Mouse (Mus musculus): ENCODE data around the gene A630095E13Rik. TPM values are rescaled to one million over a fixed set of nuclear protein-coding genes. Genes with fewer than 3 reads are reported as not detected.
"Not testable (repeated sequence)": the region's sequence is repeated elsewhere in the genome, so short reads cannot be mapped to it uniquely, and the experiment has no call there.

The A630095E13Rik gene
- polyA plus RNA-seq (2016; fragmentation: Nextera tagmentation; extraction: Ambion mirVana): not detected in 2 replicates

DNA sequence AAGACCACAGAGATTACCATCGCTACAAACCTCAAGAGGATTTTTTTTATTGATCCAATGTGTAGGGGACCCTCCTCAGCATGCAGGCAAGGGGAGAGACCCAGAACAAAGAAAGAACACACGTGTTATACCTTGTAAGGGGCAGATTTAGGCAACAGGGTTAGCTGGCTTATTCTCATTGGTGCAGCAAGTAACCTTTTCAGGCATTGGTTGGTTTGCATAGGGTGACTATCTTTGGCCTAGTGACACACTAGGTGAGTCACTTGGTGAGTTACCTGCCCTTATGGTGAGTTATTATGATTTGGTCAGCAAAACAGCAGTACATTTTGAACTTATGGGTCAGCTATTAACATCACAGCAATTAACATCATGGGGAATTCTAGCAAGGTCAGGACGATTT lies at the start of gene A630095E13Rik:
A630095E13Rik (minus strand) TSS at position 101 of the 400 bp plus-strand sequence.
- not testable (repeated sequence) for H3K27me3 ChIP-seq (ENCODE audit: insufficient read depth, poor library complexity, severe bottlenecking); H3K36me3 ChIP-seq; H3K9me3 ChIP-seq; H3K27ac ChIP-seq; DNase-seq (ENCODE audit: low spot score); H3K4me1 ChIP-seq; H3K4me3 ChIP-seq
- 58% methylated on average over 3 of the region's 3 CpGs for WGBS

DNA sequence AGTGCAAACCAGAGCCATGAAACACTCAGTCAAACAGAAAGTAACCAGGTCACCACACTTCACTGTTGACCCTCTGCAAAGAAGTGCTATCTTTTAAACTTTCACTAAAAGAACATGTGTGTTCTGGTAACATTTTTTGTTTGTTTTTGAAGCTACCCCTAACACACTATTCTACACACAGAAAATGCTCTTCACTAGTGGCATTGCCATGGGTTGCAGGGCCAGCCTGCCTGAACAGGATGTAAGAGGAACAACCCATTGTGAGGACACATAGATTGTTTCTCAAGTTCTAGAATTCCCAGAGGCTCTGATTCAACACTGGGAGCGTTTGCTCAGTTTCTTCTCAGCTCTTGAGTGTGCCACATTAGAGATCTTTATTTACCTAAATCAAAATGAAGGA lies 49.7 kb upstream of the A630095E13Rik start, which contains the start of gene Acrv1:
Acrv1 (plus strand) TSS at position 301 of the 400 bp plus-strand sequence.
- whole genome bisulfite sequencing: 49% methylated on average over 1 of the region's 1 CpGs

GRCm38 (mm10) chr9:36687329-36687728 lies 44.2 kb upstream of the A630095E13Rik start:
- Histone ChIP-seq H3K4me1 (no peaks in the 10 kb centered on the region), H3K36me3 (no peaks in the 10 kb centered on the region), H3K4me3 (no peak overlapping the region), H3K27ac (no peak overlapping the region), H3K9me3 (no peaks in the 10 kb centered on the region), H3K27me3 (ENCODE audit: insufficient read depth, poor library complexity, severe bottlenecking) (no peaks in the 10 kb centered on the region)
- no peak for DNase-seq (ENCODE audit: low spot score)

More for the DNA sequence above, 49.7 kb upstream of the A630095E13Rik start, which contains the start of gene Acrv1:
- H3K4me3 ChIP-seq: no peak within 1 kb of the TSS
- H3K36me3 ChIP-seq: no peaks in the 10 kb centered on the region
- H3K27ac ChIP-seq: no peak within 1 kb of the TSS
- H3K4me1 ChIP-seq: no peaks in the 10 kb centered on the region
- no peaks in the 10 kb centered on the region for H3K27me3 ChIP-seq (ENCODE audit: insufficient read depth, poor library complexity, severe bottlenecking)
- H3K9me3 ChIP-seq: no peaks in the 10 kb centered on the region
- no peak for DNase-seq (ENCODE audit: low spot score)

DNA sequence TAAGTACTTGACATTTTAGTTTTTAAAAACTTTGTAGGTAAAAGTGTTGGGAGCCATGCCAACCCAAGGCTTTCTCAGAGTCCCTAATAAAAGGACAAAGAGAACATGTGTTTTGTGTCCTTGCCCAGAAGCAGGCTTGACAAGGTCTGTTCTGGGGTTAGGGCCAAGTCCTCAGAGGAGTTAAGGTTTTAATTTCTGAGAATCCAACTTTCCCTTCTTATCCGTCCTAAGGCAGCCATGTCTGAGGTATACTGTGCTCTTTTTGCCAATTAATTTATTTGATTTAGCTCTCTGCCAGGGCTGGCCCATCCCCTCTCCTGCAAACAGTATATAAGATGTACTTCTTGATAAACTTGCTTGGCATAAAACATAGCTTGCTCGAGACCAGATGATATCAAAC lies 38.2 kb upstream of the A630095E13Rik start:
- 71% methylated on average over 2 of the region's 2 CpGs for WGBS
- H3K36me3 ChIP-seq: no peaks in the 10 kb centered on the region

More for the DNA sequence above, 38.2 kb upstream of the A630095E13Rik start:
- Histone ChIP-seq H3K4me3 (no peak overlapping the region), H3K27ac (no peak overlapping the region), H3K4me1 (no peaks in the 10 kb centered on the region), H3K27me3 (ENCODE audit: insufficient read depth, poor library complexity, severe bottlenecking) (no peaks in the 10 kb centered on the region), H3K9me3 (no peaks in the 10 kb centered on the region)
- DNase-seq (ENCODE audit: low spot score): no peak

Other genes with a start within 250 kb of the A630095E13Rik start
- gene Gm7257, start 211.5 kb downstream of the A630095E13Rik start, polyA plus RNA-seq (2016; fragmentation: Nextera tagmentation; extraction: Ambion mirVana): not detected in 2 replicates
- gene Gm9513, start 167.7 kb downstream of the A630095E13Rik start, polyA plus RNA-seq (2016; fragmentation: Nextera tagmentation; extraction: Ambion mirVana): not detected in 2 replicates
- not detected in 2 replicates for gene Gm5615, start 101.4 kb downstream of the A630095E13Rik start, polyA plus RNA-seq (2016; fragmentation: Nextera tagmentation; extraction: Ambion mirVana)
- gene Gm17689, start 60.7 kb downstream of the A630095E13Rik start, polyA plus RNA-seq (2016; fragmentation: Nextera tagmentation; extraction: Ambion mirVana): not detected in 2 replicates
- gene Acrv1, start 49.8 kb upstream of the A630095E13Rik start, polyA plus RNA-seq (2016; fragmentation: Nextera tagmentation; extraction: Ambion mirVana): not detected in 2 replicates
- 26.7 and 37.6 TPM in 2 replicates for gene Chek1, start 83.7 kb upstream of the A630095E13Rik start, polyA plus RNA-seq (2016; fragmentation: Nextera tagmentation; extraction: Ambion mirVana)
- gene Stt3a, start 124.3 kb upstream of the A630095E13Rik start, polyA plus RNA-seq (2016; fragmentation: Nextera tagmentation; extraction: Ambion mirVana): 173 and 214 TPM in 2 replicates
- 71.1 and 81.5 TPM in 2 replicates for gene Ei24, start 154.0 kb upstream of the A630095E13Rik start, polyA plus RNA-seq (2016; fragmentation: Nextera tagmentation; extraction: Ambion mirVana)
- gene Fez1, start 178.5 kb upstream of the A630095E13Rik start, polyA plus RNA-seq (2016; fragmentation: Nextera tagmentation; extraction: Ambion mirVana): 1.9 and 3.8 TPM in 2 replicates